Mouse (Mus musculus): ENCODE measurements around the gene Siah3. TPM values are rescaled to one million over a fixed set of nuclear protein-coding genes. Genes with fewer than 3 reads are reported as not detected.

The Siah3 gene
- polyA plus RNA-seq, 1 experiment from 2014 or later = not detected

DNA sequence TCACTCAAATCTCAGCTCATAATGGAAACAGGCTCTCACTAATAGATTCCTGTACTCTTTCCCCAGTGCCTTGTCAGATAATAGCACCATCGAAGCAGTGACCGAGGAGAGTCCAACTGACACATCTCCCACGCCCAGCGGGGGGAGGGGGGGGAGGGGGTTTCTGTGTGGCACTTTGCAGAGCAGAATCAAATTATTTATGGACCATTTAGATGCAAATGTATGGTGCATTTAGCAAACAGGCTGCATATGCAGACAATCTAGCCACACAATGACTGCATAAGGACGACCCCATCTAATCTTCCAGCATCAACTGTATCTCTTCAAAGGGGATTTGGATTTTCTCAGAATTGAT lies 85.2 kb downstream of the Siah3 start:
- ATAC-seq (ENCODE audit: insufficient number of reproducible peaks, insufficient read depth, low FRiP score, low read depth) = no peak
- H3K36me3 ChIP-seq (ENCODE audit: control insufficient read depth, insufficient read depth, low read length) = no peaks in the 10 kb centered on the region
- no peaks in the 10 kb centered on the region; a peak in 1 of 4 replicates for H3K4me1 ChIP-seq (ENCODE audit: control insufficient read depth in 2 of 2, insufficient read depth in 2 of 2, low read length in 2 of 2)
- no peak overlapping the region for H3K9ac ChIP-seq (ENCODE audit: low read length)
- H3K9me3 ChIP-seq (ENCODE audit: control insufficient read depth, low read length) = no peaks in the 10 kb centered on the region
- no peak overlapping the region for H3K4me2 ChIP-seq (ENCODE audit: low read length)
- no peak overlapping the region for H3K4me3 ChIP-seq (ENCODE audit: control insufficient read depth in 1 of 2, insufficient read depth in 1 of 2, low read depth in 1 of 2, low read length in 2 of 2)
- 21% methylated on average over 5 of the region's 5 CpGs for WGBS
- H3K27me3 ChIP-seq (ENCODE audit: control insufficient read depth, insufficient read depth, low read length) = no peaks in the 10 kb centered on the region
- no peak overlapping the region for H3K27ac ChIP-seq (replicated peaks in 1 of 2; ENCODE audit: control insufficient read depth in 1 of 2, insufficient read depth in 1 of 2, low read depth in 2 of 2, low read length in 2 of 2)

DNA sequence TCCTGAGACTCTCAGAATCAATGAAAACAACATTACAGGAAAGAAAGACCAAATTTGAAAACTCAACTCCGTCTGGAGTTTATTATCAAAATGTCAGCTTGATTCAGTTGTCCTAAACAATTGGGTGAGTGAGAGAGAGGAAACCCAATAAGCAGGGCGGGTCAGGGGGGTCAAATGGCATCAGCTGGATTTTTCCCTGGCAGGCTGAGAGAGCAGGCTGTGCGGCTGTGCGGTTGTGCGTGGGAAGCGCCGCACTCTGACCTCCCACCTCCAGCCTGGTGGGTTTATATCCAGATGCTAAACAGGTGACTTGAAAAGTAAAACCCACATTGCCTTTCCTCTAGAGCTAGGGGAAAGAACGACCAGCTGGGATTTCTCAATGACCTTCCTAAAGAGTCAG lies 85.9 kb downstream of the Siah3 start:
- no peak overlapping the region for H3K4me3 ChIP-seq (ENCODE audit: control insufficient read depth in 1 of 2, insufficient read depth in 1 of 2, low read depth in 1 of 2, low read length in 2 of 2)
- no peaks in the 10 kb centered on the region for H3K27me3 ChIP-seq (ENCODE audit: control insufficient read depth, insufficient read depth, low read length)
- no peak overlapping the region for H3K4me2 ChIP-seq (ENCODE audit: low read length)
- H3K4me1 ChIP-seq (ENCODE audit: control insufficient read depth in 2 of 2, insufficient read depth in 2 of 2, low read length in 2 of 2) = no peaks in the 10 kb centered on the region; a peak in 1 of 4 replicates
- H3K9me3 ChIP-seq (ENCODE audit: control insufficient read depth, low read length) = no peaks in the 10 kb centered on the region
- H3K9ac ChIP-seq (ENCODE audit: low read length) = no peak overlapping the region
- WGBS = 44% methylated on average over 8 of the region's 8 CpGs
- H3K36me3 ChIP-seq (ENCODE audit: control insufficient read depth, insufficient read depth, low read length) = no peaks in the 10 kb centered on the region
- H3K27ac ChIP-seq (replicated peaks in 1 of 2; ENCODE audit: control insufficient read depth in 1 of 2, insufficient read depth in 1 of 2, low read depth in 2 of 2, low read length in 2 of 2) = no peak overlapping the region
- no peak for ATAC-seq (ENCODE audit: insufficient number of reproducible peaks, insufficient read depth, low FRiP score, low read depth)

DNA sequence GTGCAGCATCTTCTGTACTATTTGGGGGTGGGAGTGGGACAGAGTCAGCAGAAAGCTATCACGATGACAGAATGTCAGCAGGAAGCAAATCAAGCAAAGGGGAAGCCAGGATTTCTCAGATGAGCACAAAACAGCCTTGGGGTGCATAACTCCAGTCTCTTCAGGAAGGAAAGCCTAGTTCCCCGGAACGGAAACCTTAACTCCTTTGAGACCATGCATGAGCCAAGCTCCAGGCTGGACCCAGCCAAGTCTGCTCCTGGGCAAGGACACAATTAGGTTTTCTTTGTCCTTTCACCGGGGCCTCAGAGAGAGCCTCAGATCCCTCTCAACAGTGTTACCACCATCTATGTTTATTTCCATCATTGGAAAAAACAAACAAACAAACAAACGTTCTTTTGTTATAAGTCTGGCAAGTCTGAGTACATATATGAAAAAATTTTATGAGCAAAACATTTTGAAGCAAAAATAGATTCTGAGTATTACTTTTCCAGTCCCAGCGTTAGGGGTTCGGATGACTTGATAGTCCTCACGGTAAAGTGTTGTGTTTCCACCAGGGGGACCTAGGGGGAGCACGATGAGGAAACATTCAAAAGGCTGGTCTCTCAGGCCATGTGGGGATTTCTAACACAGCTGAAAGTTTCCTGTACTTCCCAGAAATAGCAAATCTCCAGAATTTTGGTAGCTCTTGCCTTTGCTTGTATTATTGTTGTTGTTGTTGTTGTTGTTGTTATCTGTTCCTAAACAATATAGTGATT lies 106.0 kb downstream of the Siah3 start:
- no peaks in the 10 kb centered on the region for H3K36me3 ChIP-seq (ENCODE audit: control insufficient read depth, insufficient read depth, low read length)
- no peak overlapping the region for H3K9ac ChIP-seq (ENCODE audit: low read length)
- H3K27ac ChIP-seq (replicated peaks in 1 of 2; ENCODE audit: control insufficient read depth in 1 of 2, insufficient read depth in 1 of 2, low read depth in 2 of 2, low read length in 2 of 2) = no peak overlapping the region
- no peak for ATAC-seq (ENCODE audit: insufficient number of reproducible peaks, insufficient read depth, low FRiP score, low read depth)
- no peak overlapping the region for H3K4me2 ChIP-seq (ENCODE audit: low read length)
- WGBS = 39% methylated on average over 9 of the region's 9 CpGs
- H3K4me1 ChIP-seq (ENCODE audit: control insufficient read depth in 2 of 2, insufficient read depth in 2 of 2, low read length in 2 of 2) = peaks cover 5 to 7% of the 10 kb centered on the region in 2 experiments; a peak in 1 of 4 replicates
- H3K27me3 ChIP-seq (ENCODE audit: control insufficient read depth, insufficient read depth, low read length) = no peaks in the 10 kb centered on the region
- no peak overlapping the region for H3K4me3 ChIP-seq (ENCODE audit: control insufficient read depth in 1 of 2, insufficient read depth in 1 of 2, low read depth in 1 of 2, low read length in 2 of 2)
- H3K9me3 ChIP-seq (ENCODE audit: control insufficient read depth, low read length) = no peaks in the 10 kb centered on the region

DNA sequence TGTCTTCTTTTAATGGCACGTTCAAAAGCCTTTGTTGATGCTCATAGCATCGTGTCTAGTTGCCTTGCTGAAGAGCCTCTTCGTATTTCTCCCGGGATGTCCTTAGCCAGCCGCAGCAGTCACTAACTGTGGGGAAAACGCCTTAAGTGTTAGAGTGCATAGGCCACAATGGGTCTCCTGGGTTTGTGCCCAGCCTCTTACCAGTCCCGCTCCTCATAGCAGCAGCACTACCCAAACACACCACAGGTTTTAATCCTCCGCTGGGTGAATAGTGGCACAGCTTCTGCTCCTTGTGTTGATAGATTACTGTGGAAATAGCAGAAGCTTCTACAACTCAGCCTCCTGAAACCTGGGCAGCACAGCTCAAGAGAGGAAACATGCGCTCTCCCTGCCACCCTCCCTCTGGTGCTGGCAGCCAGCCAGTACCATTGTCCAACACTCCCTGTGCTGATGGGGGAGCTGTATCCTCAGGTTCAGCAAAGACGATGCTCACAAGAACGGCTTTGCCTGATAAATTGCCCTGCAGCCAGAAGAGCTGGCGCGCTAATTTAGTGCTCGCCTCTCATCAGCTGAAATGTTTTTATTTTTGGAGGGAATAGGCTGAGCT lies 109.9 kb downstream of the Siah3 start:
- Histone ChIP-seq H3K9me3 (ENCODE audit: control insufficient read depth, low read length) (no peaks in the 10 kb centered on the region), H3K4me2 (ENCODE audit: low read length) (no peak overlapping the region), H3K9ac (ENCODE audit: low read length) (no peak overlapping the region), H3K27ac (replicated peaks in 1 of 2; ENCODE audit: control insufficient read depth in 1 of 2, insufficient read depth in 1 of 2, low read depth in 2 of 2, low read length in 2 of 2) (no peak overlapping the region), H3K4me1 (ENCODE audit: control insufficient read depth in 2 of 2, insufficient read depth in 2 of 2, low read length in 2 of 2) (peaks cover 5 to 7% of the 10 kb centered on the region in 2 experiments; a peak in 1 of 4 replicates), H3K36me3 (ENCODE audit: control insufficient read depth, insufficient read depth, low read length) (no peaks in the 10 kb centered on the region), H3K27me3 (ENCODE audit: control insufficient read depth, insufficient read depth, low read length) (no peaks in the 10 kb centered on the region), H3K4me3 (ENCODE audit: control insufficient read depth in 1 of 2, insufficient read depth in 1 of 2, low read depth in 1 of 2, low read length in 2 of 2) (no peak overlapping the region)
- ATAC-seq (ENCODE audit: insufficient number of reproducible peaks, insufficient read depth, low FRiP score, low read depth) = no peak
- WGBS = 49% methylated on average over 14 of the region's 14 CpGs

DNA sequence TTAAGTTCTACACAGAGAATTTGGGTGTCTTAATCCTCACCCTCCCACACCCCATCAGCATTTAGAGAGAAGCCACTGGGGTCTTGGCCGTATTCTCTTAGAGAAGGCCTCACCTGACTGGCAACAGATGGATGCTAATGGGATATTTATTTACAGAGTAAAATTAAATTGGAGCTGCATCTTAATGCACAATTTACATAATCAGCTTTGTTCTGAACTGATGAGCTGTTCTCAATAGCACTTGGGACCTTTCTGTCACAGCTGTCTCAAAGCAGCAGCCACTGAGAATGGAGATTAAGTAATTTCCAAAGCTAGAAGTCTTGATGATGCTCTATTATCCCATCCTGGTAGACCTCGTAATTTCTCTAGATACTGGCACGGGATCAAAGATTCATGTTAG lies 110.5 kb downstream of the Siah3 start:
- no peak for ATAC-seq (ENCODE audit: insufficient number of reproducible peaks, insufficient read depth, low FRiP score, low read depth)
- no peak overlapping the region for H3K4me3 ChIP-seq (ENCODE audit: control insufficient read depth in 1 of 2, insufficient read depth in 1 of 2, low read depth in 1 of 2, low read length in 2 of 2)
- no peaks in the 10 kb centered on the region for H3K36me3 ChIP-seq (ENCODE audit: control insufficient read depth, insufficient read depth, low read length)
- no peak overlapping the region for H3K4me2 ChIP-seq (ENCODE audit: low read length)
- H3K4me1 ChIP-seq (ENCODE audit: control insufficient read depth in 2 of 2, insufficient read depth in 2 of 2, low read length in 2 of 2) = peaks cover 5 to 7% of the 10 kb centered on the region in 2 experiments; a peak in 1 of 4 replicates
- H3K27me3 ChIP-seq (ENCODE audit: control insufficient read depth, insufficient read depth, low read length) = no peaks in the 10 kb centered on the region
- H3K9me3 ChIP-seq (ENCODE audit: control insufficient read depth, low read length) = no peaks in the 10 kb centered on the region
- 86% methylated on average over 3 of the region's 3 CpGs for WGBS
- no peak overlapping the region for H3K27ac ChIP-seq (replicated peaks in 1 of 2; ENCODE audit: control insufficient read depth in 1 of 2, insufficient read depth in 1 of 2, low read depth in 2 of 2, low read length in 2 of 2)
- H3K9ac ChIP-seq (ENCODE audit: low read length) = no peak overlapping the region

DNA sequence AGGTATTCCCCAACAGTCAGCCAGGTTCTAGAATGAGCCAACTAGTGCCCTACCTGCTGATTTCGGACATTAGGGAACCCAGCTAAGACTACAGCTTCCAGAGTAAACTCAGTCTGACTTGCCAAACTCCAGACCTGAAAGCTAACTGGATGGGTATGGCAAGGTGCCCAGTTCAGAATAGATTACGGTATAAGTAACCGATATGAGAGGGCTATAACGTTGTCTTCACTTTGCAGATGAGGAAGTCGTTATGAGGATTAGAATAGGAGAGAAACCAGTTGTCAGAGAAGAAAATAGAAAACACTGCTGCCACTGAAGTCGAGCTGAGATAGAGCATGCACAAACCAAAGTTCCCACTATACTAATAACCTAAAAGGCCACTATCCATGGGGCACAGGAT lies 123.2 kb downstream of the Siah3 start:
- Histone ChIP-seq H3K27me3 (ENCODE audit: control insufficient read depth, insufficient read depth, low read length) (no peaks in the 10 kb centered on the region), H3K9me3 (ENCODE audit: control insufficient read depth, low read length) (no peaks in the 10 kb centered on the region), H3K9ac (ENCODE audit: low read length) (no peak overlapping the region), H3K4me1 (ENCODE audit: control insufficient read depth in 2 of 2, insufficient read depth in 2 of 2, low read length in 2 of 2) (no peaks in the 10 kb centered on the region), H3K36me3 (ENCODE audit: control insufficient read depth, insufficient read depth, low read length) (no peaks in the 10 kb centered on the region), H3K4me3 (ENCODE audit: control insufficient read depth in 1 of 2, insufficient read depth in 1 of 2, low read depth in 1 of 2, low read length in 2 of 2) (no peak overlapping the region), H3K27ac (replicated peaks in 1 of 2; ENCODE audit: control insufficient read depth in 1 of 2, insufficient read depth in 1 of 2, low read depth in 2 of 2, low read length in 2 of 2) (no peak overlapping the region), H3K4me2 (ENCODE audit: low read length) (no peak overlapping the region)
- WGBS = 50% methylated on average over 6 of the region's 6 CpGs
- ATAC-seq (ENCODE audit: insufficient number of reproducible peaks, insufficient read depth, low FRiP score, low read depth) = no peak

All from heart, embryonic 14.5 days (tissue).